Mouse (Mus musculus) liver, embryonic 14.5 days (tissue): Measurements from ENCODE around the gene Erfe. TPM values are rescaled to one million over a fixed set of nuclear protein-coding genes. Genes with fewer than 3 reads are reported as not detected.
A peak's percentile ranks its signal among the peaks of the same experiment; 100 is the strongest.

Experiments used
- ATAC-seq: fragments of 200-750 bp; cut with Nextera tagmentation; 2 replicates; pipeline ENCODE4 v1.8.0; 2017; ENCODE audit warnings: moderate number of reproducible peaks, mild to moderate bottlenecking, moderate library complexity; ENCODE audit not compliant: insufficient read depth
- DNase-seq, 3 experiments: peaks; one replicate each; pipeline ENCODE4 v3.0.0-alpha.2; 2012 to 2013; ENCODE audit warnings: low read depth in 3 of 3, low spot score in 3 of 3
- H3K27ac ChIP-seq: fragments of 300-500 bp; sonication (generic); 2 replicates; pipeline ENCODE4 v1.5.1; 2014; ENCODE audit warnings: moderate library complexity, mild to moderate bottlenecking, control low read depth, inconsistent platforms
- H3K27me3 ChIP-seq: fragments of 300-500 bp; sonication (generic); 2 replicates; pipeline ENCODE4 v1.6.1; 2014; ENCODE audit warnings: mild to moderate bottlenecking, low read length, moderate library complexity; ENCODE audit not compliant: control insufficient read depth, insufficient read depth
- H3K36me3 ChIP-seq: fragments of 300-500 bp; sonication (generic); replicated peaks from 2 replicates; pipeline ENCODE4 v1.6.1; 2014; ENCODE audit warnings: low read depth; ENCODE audit not compliant: control insufficient read depth, insufficient read depth
- H3K4me1 ChIP-seq, 2 experiments: fragments of 200-500 bp in 1 of 2; fragments of 300-500 bp in 1 of 2; sonication (generic) in 1 of 2; replicated peaks; 2 replicates each; pipeline ENCODE4 v1.6.1; 2012 to 2014; ENCODE audit warnings: antibody characterized with exemption in 1 of 2, inconsistent platforms in 1 of 2, low read length in 1 of 2; ENCODE audit not compliant: control insufficient read depth in 2 of 2, insufficient read depth in 2 of 2
- H3K4me2 ChIP-seq: fragments of 300-500 bp; sonication (generic); 2 replicates; pipeline ENCODE4 v1.6.1; 2014; ENCODE audit warnings: low read depth, mild to moderate bottlenecking, control low read depth, moderate library complexity
- H3K4me3 ChIP-seq, 2 experiments: fragments of 200-500 bp in 1 of 2; fragments of 300-500 bp in 1 of 2; sonication (generic) in 1 of 2; 2 replicates each; pipeline ENCODE4 v1.5.1; 2012 to 2014; ENCODE audit warnings: low read depth in 2 of 2, low read length in 2 of 2, mild to moderate bottlenecking in 2 of 2, control low read depth in 1 of 2, inconsistent platforms in 1 of 2, moderate library complexity in 1 of 2; ENCODE audit not compliant: insufficient read depth in 1 of 2
- H3K9ac ChIP-seq: fragments of 300-500 bp; sonication (generic); replicated peaks from 2 replicates; pipeline ENCODE4 v1.6.1; 2014; ENCODE audit warnings: mild to moderate bottlenecking, control low read depth, moderate library complexity
- H3K9me3 ChIP-seq: fragments of 300-500 bp; sonication (generic); 2 replicates; pipeline ENCODE4 v1.6.1; 2016; ENCODE audit warnings: low read length, mixed read lengths; ENCODE audit not compliant: control insufficient read depth
- CTCF ChIP-seq: IDR thresholded peaks from 2 replicates; pipeline ENCODE4 v1.5.1; 2016; ENCODE audit warnings: antibody characterized with exemption, low read depth, control low read depth
- EP300 ChIP-seq: IDR thresholded peaks from 2 replicates; pipeline ENCODE4 v1.6.1; 2016; ENCODE audit warnings: antibody characterized with exemption, low read depth
- WGBS: fragments of 180-500 bp; shearing (Covaris S2); extraction: QIAGEN DNeasy Blood & Tissue Kit; methylation state at CpG from one replicate; pipeline ENCODE4 v1.1.7; 2014; ENCODE audit not compliant: insufficient replicate concordance; 5-methylcytosine and 5-hydroxymethylcytosine counted together
- polyA plus RNA-seq, 2 experiments: library from polyadenylated mRNA; depleted of rRNA in 1 of 2; stranded (reverse) in 1 of 2; unstranded in 1 of 2; fragments of >200 nt; fragmentation: Nextera tagmentation in 1 of 2; extraction: Ambion mirVana in 1 of 2; gene quantifications; 2 replicates each; pipeline versions ENCODE4 v1.2.1 to v1.2.3; 2012 to 2014

Gene Erfe
- polyA plus RNA-seq, 2 experiments = 2.4 to 2.7 TPM

DNA sequence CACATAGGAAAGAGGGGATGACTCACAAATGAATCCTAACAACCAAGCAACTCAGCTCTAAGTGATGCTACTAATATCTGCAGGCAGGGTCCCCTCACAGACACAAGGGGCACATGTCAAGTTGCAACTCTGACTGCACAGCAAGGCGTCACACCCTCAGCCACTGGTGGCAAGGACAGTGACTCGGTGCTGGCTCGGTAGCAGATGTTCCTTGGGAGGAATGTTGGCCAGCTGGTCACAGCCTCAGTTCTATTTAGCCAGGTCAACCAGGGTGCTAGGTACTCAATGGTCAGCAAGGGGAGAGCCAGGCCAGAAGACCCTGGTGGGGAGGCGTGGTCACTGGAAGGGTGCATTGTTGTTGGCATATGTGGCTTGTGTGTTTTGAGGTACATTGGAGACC is 41.6 kb downstream of the Erfe start:
- no peak for ATAC-seq
- TF ChIP-seq CTCF (no peak), EP300 (no peak)
- 68% methylated on average over 4 of the region's 4 CpGs for WGBS

GRCm38 (mm10) chr1:91411631-91412285 is 45.5 kb downstream of the Erfe start:
- Histone ChIP-seq H3K4me1 (no peaks in the 10 kb centered on the region; a peak in 1 of 4 replicates), H3K9ac (no peak overlapping the region), H3K4me2 (peak overlapping the region; percentile 97), H3K4me3 (peak overlapping the region in 1 of 2 experiments; percentile 69; a peak in 2 of 4 replicates), H3K27ac (no peak overlapping the region), H3K27me3 (peaks cover 3% of the 10 kb centered on the region; the same call in 1 of the 2 replicates), H3K9me3 (no peaks in the 10 kb centered on the region), H3K36me3 (no peaks in the 10 kb centered on the region)
- DNase-seq (no peak), ATAC-seq (no peak)
- TF ChIP-seq EP300 = no peak
- no peak for TF ChIP-seq CTCF
- WGBS = 58% methylated on average over 8 of the region's 8 CpGs

More for the DNA sequence above, 41.6 kb downstream of the Erfe start:
- no peak overlapping the region for H3K4me3 ChIP-seq
- H3K4me2 ChIP-seq = no peak overlapping the region
- no peaks in the 10 kb centered on the region; a peak in 1 of 4 replicates for H3K4me1 ChIP-seq
- no peak overlapping the region for H3K9ac ChIP-seq
- H3K36me3 ChIP-seq = no peaks in the 10 kb centered on the region
- H3K27me3 ChIP-seq = no peaks in the 10 kb centered on the region
- DNase-seq = no peak
- no peak overlapping the region for H3K27ac ChIP-seq
- no peaks in the 10 kb centered on the region for H3K9me3 ChIP-seq

DNA sequence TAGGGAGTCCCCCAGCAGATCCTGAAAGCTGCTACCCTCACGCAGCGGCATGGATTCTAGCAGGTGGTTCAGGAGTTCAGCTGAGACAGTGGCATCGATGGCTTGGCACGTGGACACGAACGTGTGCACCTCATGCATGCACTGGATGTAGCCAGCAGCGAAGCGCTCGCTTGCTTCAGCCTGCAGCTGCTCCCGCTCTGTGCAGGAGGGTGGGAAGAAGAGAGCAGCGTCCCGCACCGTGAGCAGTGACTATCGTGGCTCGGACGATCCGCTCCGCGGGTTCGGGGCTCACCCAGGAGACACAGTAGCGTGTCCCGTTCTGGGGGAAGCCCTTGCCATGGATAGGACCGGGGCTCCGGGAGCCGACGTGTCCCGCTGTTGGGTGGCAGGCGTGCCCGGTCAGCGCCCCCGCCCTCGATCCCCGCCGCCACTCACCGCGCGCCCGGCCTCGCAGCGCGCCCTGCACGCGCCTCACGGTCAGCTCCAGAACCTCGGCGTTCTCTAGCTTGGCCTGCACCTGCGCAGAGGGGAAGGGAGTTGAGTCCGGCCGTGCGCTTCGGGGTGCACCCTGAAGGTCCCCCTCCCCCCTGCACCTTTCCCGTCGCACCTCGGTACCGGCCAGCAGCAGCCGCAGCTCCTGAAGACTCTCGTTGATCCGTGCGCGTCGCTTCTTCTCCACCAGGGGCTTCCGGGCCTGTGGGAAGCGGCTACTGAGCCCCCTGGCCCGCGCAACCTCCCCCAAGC is 46.2 kb downstream of the Erfe start:
- H3K4me1 ChIP-seq = no peaks in the 10 kb centered on the region; a peak in 1 of 4 replicates
- DNase-seq (no peak), ATAC-seq (peak; percentile 46)
- peak overlapping the region; percentile 77 for H3K9ac ChIP-seq
- peak overlapping the region; percentile 69 for H3K4me3 ChIP-seq
- H3K27ac ChIP-seq = no peak overlapping the region
- no peaks in the 10 kb centered on the region for H3K36me3 ChIP-seq
- H3K27me3 ChIP-seq = peaks cover 3% of the 10 kb centered on the region; the same call in 1 of the 2 replicates
- 0 out of 2 replicates have a peak, but pooled peaks have one; percentile 22 for TF ChIP-seq CTCF
- TF ChIP-seq EP300 = no peak
- peak overlapping the region; percentile 97 for H3K4me2 ChIP-seq
- WGBS = 5% methylated on average over 65 of the region's 65 CpGs
- no peaks in the 10 kb centered on the region for H3K9me3 ChIP-seq

GRCm38 (mm10) chr1:91413030-91413506 is 46.8 kb downstream of the Erfe start:
- TF ChIP-seq EP300 (no peak), CTCF (no peak)
- DNase-seq (peak; percentile 82 to 83 (median 83)), ATAC-seq (peak; percentile 93)
- no peaks in the 10 kb centered on the region for H3K36me3 ChIP-seq
- peak overlapping the region; percentile 77 for H3K9ac ChIP-seq
- H3K4me1 ChIP-seq = no peaks in the 10 kb centered on the region; a peak in 1 of 4 replicates
- peak overlapping the region; percentile 97 for H3K4me2 ChIP-seq
- H3K9me3 ChIP-seq = no peaks in the 10 kb centered on the region
- H3K4me3 ChIP-seq = peak overlapping the region; percentile 69
- H3K27ac ChIP-seq = no peak overlapping the region
- H3K27me3 ChIP-seq = peaks cover 3% of the 10 kb centered on the region; the same call in 1 of the 2 replicates
- WGBS = under 1% methylated on average over 34 of the region's 34 CpGs

- DNase-seq = no peak
- Histone ChIP-seq H3K27ac (no peak overlapping the region), H3K27me3 (peaks cover 3% of the 10 kb centered on the region; the same call in 1 of the 2 replicates), H3K36me3 (no peaks in the 10 kb centered on the region), H3K4me3 (peak overlapping the region; percentile 69), H3K9me3 (no peaks in the 10 kb centered on the region), H3K4me1 (no peaks in the 10 kb centered on the region; a peak in 1 of 4 replicates), H3K9ac (peak overlapping the region; percentile 51), H3K4me2 (peak overlapping the region; percentile 97)
- WGBS = under 1% methylated on average over 14 of the region's 14 CpGs
- no peak for TF ChIP-seq EP300
- TF ChIP-seq CTCF = no peak
- no peak for ATAC-seq
These were observed 47.3 kb downstream of the Erfe start for GRCm38 (mm10) chr1:91413536-91413897.
